Mouse (Mus musculus) MEL (cell line): ENCODE results near the gene Rhof. TPM values are rescaled to one million over a fixed set of nuclear protein-coding genes. Genes with fewer than 3 reads are reported as not detected.
A peak's percentile ranks its signal among the peaks of the same experiment; 100 is the strongest.

Experiments
- DNase-seq: peaks from one replicate; pipeline ENCODE4 v3.0.0; 2011; ENCODE audit warnings: low read depth, low spot score
- H3K27ac ChIP-seq: 2 replicates; pipeline ENCODE4 v1.5.1; 2012; ENCODE audit warnings: low read depth, mild to moderate bottlenecking, control low read depth, low read length, moderate library complexity; ENCODE audit not compliant: control insufficient read depth
- H3K27me3 ChIP-seq, 2 experiments: fragments of 150-350 bp in 1 of 2; sonication (generic) in 1 of 2; 2 replicates each; pipeline ENCODE4 v1.6.1; 2012; ENCODE audit warnings: low read length in 2 of 2, mild to moderate bottlenecking in 2 of 2, improper control_type of control experiment in 1 of 2, moderate library complexity in 1 of 2; ENCODE audit not compliant: insufficient read depth in 2 of 2, control insufficient read depth in 1 of 2
- H3K36me3 ChIP-seq, 2 experiments: 2 replicates each; pipeline ENCODE4 v1.6.1; 2012 to 2014; ENCODE audit warnings: low read length in 2 of 2, improper control_type of control experiment in 1 of 2, inconsistent platforms in 1 of 2, mild to moderate bottlenecking in 1 of 2; ENCODE audit not compliant: insufficient read depth in 2 of 2, control insufficient read depth in 1 of 2
- H3K4me1 ChIP-seq, 2 experiments: fragments of 150-350 bp in 1 of 2; sonication (generic) in 1 of 2; 2 replicates each; pipeline ENCODE4 v1.6.1; 2012; ENCODE audit warnings: low read length in 2 of 2, improper control_type of control experiment in 1 of 2, mild to moderate bottlenecking in 1 of 2; ENCODE audit not compliant: insufficient read depth in 2 of 2, control insufficient read depth in 1 of 2
- H3K4me3 ChIP-seq, 2 experiments: fragments of 150-350 bp in 1 of 2; sonication (generic) in 1 of 2; 2 replicates each; pipeline ENCODE4 v1.5.1; 2012; ENCODE audit warnings: low read depth in 2 of 2, low read length in 2 of 2, mild to moderate bottlenecking in 2 of 2, moderate library complexity in 2 of 2, control low read depth in 1 of 2, improper control_type of control experiment in 1 of 2; ENCODE audit not compliant: control insufficient read depth in 1 of 2, insufficient read depth in 1 of 2
- H3K79me2 ChIP-seq: 2 replicates; pipeline ENCODE4 v1.6.1; 2012; ENCODE audit warnings: mild to moderate bottlenecking, low read length, moderate library complexity; ENCODE audit not compliant: control insufficient read depth, poor library complexity, insufficient read depth
- H3K9ac ChIP-seq: 2 replicates; pipeline ENCODE4 v1.6.1; 2012; ENCODE audit warnings: low read depth, mild to moderate bottlenecking, control low read depth, low read length, moderate library complexity; ENCODE audit not compliant: control insufficient read depth, poor library complexity, severe bottlenecking
- H3K9me3 ChIP-seq: fragments of 150-350 bp; sonication (generic); replicated peaks from 2 replicates; pipeline ENCODE4 v1.6.1; 2012; ENCODE audit warnings: mild to moderate bottlenecking, low read length, improper control_type of control experiment, moderate library complexity; ENCODE audit not compliant: insufficient read depth
- CHD1 ChIP-seq: IDR thresholded peaks from 2 replicates; pipeline ENCODE4 v1.6.1; 2012; ENCODE audit warnings: low read depth, mild to moderate bottlenecking, inconsistent platforms, low read length, improper control_type of control experiment
- CHD2 ChIP-seq: IDR thresholded peaks from 2 replicates; pipeline ENCODE4 v1.6.1; 2011; ENCODE audit warnings: low read length, improper control_type of control experiment
- CTCF ChIP-seq, 3 experiments: IDR thresholded peaks in 2 of 3; conservative IDR thresholded peaks in 1 of 3; 2 replicates each; pipeline ENCODE4 v1.5.1; 2011 to 2012; ENCODE audit warnings: low read length in 3 of 3, low read depth in 2 of 3, mild to moderate bottlenecking in 2 of 3, improper control_type of control experiment in 1 of 3, inconsistent platforms in 1 of 3, mixed read lengths in 1 of 3, moderate library complexity in 1 of 3; ENCODE audit not compliant: control insufficient read depth in 1 of 3, insufficient read depth in 1 of 3, poor library complexity in 1 of 3, severe bottlenecking in 1 of 3
- E2F4 ChIP-seq: IDR thresholded peaks from 2 replicates; pipeline ENCODE4 v1.6.1; 2011; ENCODE audit warnings: low read depth, low read length, improper control_type of control experiment, borderline replicate concordance
- ELF1 ChIP-seq: IDR thresholded peaks from 2 replicates; pipeline ENCODE4 v1.6.1; 2014; ENCODE audit warnings: low read depth, mild to moderate bottlenecking, inconsistent platforms, low read length, improper control_type of control experiment, moderate library complexity
- GABPA ChIP-seq: IDR thresholded peaks from 2 replicates; pipeline ENCODE4 v1.6.1; 2012; ENCODE audit warnings: low read depth, mild to moderate bottlenecking, inconsistent platforms, low read length, improper control_type of control experiment, moderate library complexity
- GATA1 ChIP-seq: IDR thresholded peaks from 2 replicates; pipeline ENCODE4 v1.6.1; 2011; ENCODE audit warnings: low read depth, low read length, improper control_type of control experiment
- HCFC1 ChIP-seq: IDR thresholded peaks from 2 replicates; pipeline ENCODE4 v1.6.1; 2012; ENCODE audit warnings: low read depth, mild to moderate bottlenecking, inconsistent platforms, low read length, improper control_type of control experiment, moderate library complexity
- KAT2A ChIP-seq: conservative IDR thresholded peaks from 2 replicates; pipeline ENCODE4 v1.6.1; 2012; ENCODE audit warnings: low read depth, low read length, improper control_type of control experiment, inconsistent platforms
- MAX ChIP-seq: IDR thresholded peaks from 2 replicates; pipeline ENCODE4 v1.6.1; 2011; ENCODE audit warnings: low read length, improper control_type of control experiment
- MEF2A ChIP-seq: IDR thresholded peaks from 2 replicates; pipeline ENCODE4 v1.6.1; 2014; ENCODE audit warnings: low read depth, mild to moderate bottlenecking, inconsistent platforms, low read length, improper control_type of control experiment; ENCODE audit not compliant: poor library complexity, insufficient replicate concordance, severe bottlenecking; ENCODE audit errors: extremely low read depth
- MXI1 ChIP-seq: IDR thresholded peaks from 2 replicates; pipeline ENCODE4 v1.6.1; 2011; ENCODE audit warnings: mild to moderate bottlenecking, low read depth, low read length, improper control_type of control experiment
- MYC ChIP-seq: IDR thresholded peaks from 2 replicates; pipeline ENCODE4 v1.6.1; 2011; ENCODE audit warnings: low read depth, mild to moderate bottlenecking, low read length, improper control_type of control experiment, moderate library complexity
- POLR2AphosphoS2 ChIP-seq: IDR thresholded peaks from 2 replicates; pipeline ENCODE4 v1.6.1; 2011; ENCODE audit warnings: low read length, improper control_type of control experiment
- POLR2AphosphoS5 ChIP-seq: IDR thresholded peaks from 2 replicates; pipeline ENCODE4 v1.6.1; 2012; ENCODE audit warnings: low read depth, borderline replicate concordance, mild to moderate bottlenecking, inconsistent platforms, low read length, moderate library complexity, mixed read lengths
- RAD21 ChIP-seq: IDR thresholded peaks from 2 replicates; pipeline ENCODE4 v1.6.1; 2011; ENCODE audit warnings: mild to moderate bottlenecking, low read depth, low read length, improper control_type of control experiment
- RCOR1 ChIP-seq: IDR thresholded peaks from 2 replicates; pipeline ENCODE4 v1.6.1; 2012; ENCODE audit warnings: low read depth, mild to moderate bottlenecking, inconsistent platforms, low read length, improper control_type of control experiment
- SIN3A ChIP-seq: IDR thresholded peaks from 2 replicates; pipeline ENCODE4 v1.6.1; 2012; ENCODE audit warnings: low read length, improper control_type of control experiment, inconsistent platforms
- SMC3 ChIP-seq: IDR thresholded peaks from 2 replicates; pipeline ENCODE4 v1.6.1; 2011; ENCODE audit warnings: low read depth, low read length, improper control_type of control experiment
- TAL1 ChIP-seq: IDR thresholded peaks from 2 replicates; pipeline ENCODE4 v1.6.1; 2012; ENCODE audit warnings: mild to moderate bottlenecking, inconsistent platforms, low read length, moderate library complexity, mixed read lengths
- TBP ChIP-seq: IDR thresholded peaks from 2 replicates; pipeline ENCODE4 v1.8.0; 2011; ENCODE audit warnings: low read depth, low read length, improper control_type of control experiment
- TCF12 ChIP-seq: IDR thresholded peaks from 2 replicates; pipeline ENCODE4 v1.6.1; 2014; ENCODE audit warnings: low read depth, mild to moderate bottlenecking, inconsistent platforms, low read length, improper control_type of control experiment, moderate library complexity
- UBTF ChIP-seq: IDR thresholded peaks from 2 replicates; pipeline ENCODE4 v1.6.1; 2012; ENCODE audit warnings: low read depth, mild to moderate bottlenecking, inconsistent platforms, low read length, improper control_type of control experiment, moderate library complexity, borderline replicate concordance; ENCODE audit not compliant: insufficient read depth
- USF1 ChIP-seq: IDR thresholded peaks from 2 replicates; pipeline ENCODE4 v1.6.1; 2014; ENCODE audit warnings: low read depth, mild to moderate bottlenecking, inconsistent platforms, low read length, improper control_type of control experiment, moderate library complexity
- USF2 ChIP-seq, 2 experiments: IDR thresholded peaks; 2 replicates each; pipeline ENCODE4 v1.6.1; 2011 to 2012; ENCODE audit warnings: improper control_type of control experiment in 2 of 2, low read length in 2 of 2, borderline replicate concordance in 1 of 2, inconsistent platforms in 1 of 2, low read depth in 1 of 2, mild to moderate bottlenecking in 1 of 2; ENCODE audit not compliant: insufficient read depth in 1 of 2
- ZC3H11A ChIP-seq: IDR thresholded peaks from 2 replicates; pipeline ENCODE4 v1.6.1; 2012; ENCODE audit warnings: low read depth, mild to moderate bottlenecking, inconsistent platforms, low read length, improper control_type of control experiment
- ZKSCAN1 ChIP-seq: IDR thresholded peaks from 2 replicates; pipeline ENCODE4 v1.6.1; 2012; ENCODE audit warnings: low read depth, mild to moderate bottlenecking, inconsistent platforms, low read length, improper control_type of control experiment, moderate library complexity
- ZMIZ1 ChIP-seq: IDR thresholded peaks from 2 replicates; pipeline ENCODE4 v1.6.1; 2012; ENCODE audit warnings: low read depth, mild to moderate bottlenecking, inconsistent platforms, low read length, improper control_type of control experiment, moderate library complexity
- polyA plus RNA-seq, 2 experiments: library from polyadenylated mRNA; stranded (reverse) in 1 of 2; unstranded in 1 of 2; fragments of >175 nt in 1 of 2; fragments of >200 nt in 1 of 2; gene quantifications; 2 replicates each; pipeline versions ENCODE4 v1.2.1 to v1.2.4; 2012; ENCODE audit warnings: low replicate concordance in 2 of 2, low read depth in 1 of 2; ENCODE audit not compliant: insufficient read length in 2 of 2, insufficient read depth in 1 of 2, missing spikeins in 1 of 2
- total RNA-seq: library from RNA; depleted of rRNA; stranded (reverse); fragments of 300-350 nt; gene quantifications from 2 replicates; pipeline ENCODE4 v1.2.3, GENCODE M21; 2012

Gene Rhof
- total and polyA plus RNA-seq, 3 experiments = 2.5 to 10.4 TPM; not detected in 1

DNA sequence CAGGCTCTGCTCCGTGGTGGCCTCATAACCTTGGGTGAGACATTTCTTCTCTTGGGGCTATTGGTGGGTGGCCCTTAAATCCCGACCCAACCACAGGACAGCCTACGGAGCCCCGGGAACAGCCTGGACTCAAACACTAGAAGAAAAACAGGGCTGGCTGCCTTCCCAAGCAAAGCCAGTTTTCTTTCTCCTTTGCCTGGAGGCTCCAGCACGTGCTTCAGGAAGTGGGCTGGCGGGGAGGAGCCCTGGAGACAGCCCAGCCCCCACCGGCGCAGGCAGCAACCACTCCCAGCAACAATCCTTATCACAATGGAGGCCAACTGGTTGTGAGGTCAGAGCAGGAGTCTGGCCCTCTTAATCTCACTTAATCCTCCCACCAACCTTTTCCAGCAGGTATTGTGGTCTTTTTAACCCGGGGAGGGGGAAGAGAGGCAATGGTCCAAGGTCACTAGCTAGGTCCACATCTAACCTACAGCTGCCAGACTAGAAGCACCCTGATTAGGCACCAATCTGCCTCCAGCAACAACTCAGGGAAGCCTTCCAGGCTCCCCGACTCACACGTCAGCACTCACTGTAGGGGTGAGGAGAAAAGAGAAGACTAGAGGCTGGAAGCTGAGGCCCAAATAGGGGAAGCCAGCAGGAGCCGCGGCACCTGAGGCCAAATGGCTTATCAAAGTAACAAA lies 4.0 kb upstream of the Rhof start (continued):
- TF ChIP-seq SMC3 (no peak), MEF2A (no peak), MYC (peak; percentile 89), GATA1 (peak; percentile 86), CHD2 (peak; percentile 70), POLR2AphosphoS2 (peak; percentile 80), CHD1 (peak; percentile 2; the same call in 1 of the 2 replicates), CTCF (IDR thresholded peaks at IDR 0.05 in 2 of 3, conservative IDR thresholded peaks at IDR 0.05 in 1 of 3; ENCODE audit: control insufficient read depth in 1 of 3, insufficient read depth in 1 of 3, low read depth in 2 of 3, low read length in 3 of 3, poor library complexity in 1 of 3, severe bottlenecking in 1 of 3) (no peak), TBP (peak; percentile 93)
- TF ChIP-seq, all 39 proteins: peak for 23

DNA sequence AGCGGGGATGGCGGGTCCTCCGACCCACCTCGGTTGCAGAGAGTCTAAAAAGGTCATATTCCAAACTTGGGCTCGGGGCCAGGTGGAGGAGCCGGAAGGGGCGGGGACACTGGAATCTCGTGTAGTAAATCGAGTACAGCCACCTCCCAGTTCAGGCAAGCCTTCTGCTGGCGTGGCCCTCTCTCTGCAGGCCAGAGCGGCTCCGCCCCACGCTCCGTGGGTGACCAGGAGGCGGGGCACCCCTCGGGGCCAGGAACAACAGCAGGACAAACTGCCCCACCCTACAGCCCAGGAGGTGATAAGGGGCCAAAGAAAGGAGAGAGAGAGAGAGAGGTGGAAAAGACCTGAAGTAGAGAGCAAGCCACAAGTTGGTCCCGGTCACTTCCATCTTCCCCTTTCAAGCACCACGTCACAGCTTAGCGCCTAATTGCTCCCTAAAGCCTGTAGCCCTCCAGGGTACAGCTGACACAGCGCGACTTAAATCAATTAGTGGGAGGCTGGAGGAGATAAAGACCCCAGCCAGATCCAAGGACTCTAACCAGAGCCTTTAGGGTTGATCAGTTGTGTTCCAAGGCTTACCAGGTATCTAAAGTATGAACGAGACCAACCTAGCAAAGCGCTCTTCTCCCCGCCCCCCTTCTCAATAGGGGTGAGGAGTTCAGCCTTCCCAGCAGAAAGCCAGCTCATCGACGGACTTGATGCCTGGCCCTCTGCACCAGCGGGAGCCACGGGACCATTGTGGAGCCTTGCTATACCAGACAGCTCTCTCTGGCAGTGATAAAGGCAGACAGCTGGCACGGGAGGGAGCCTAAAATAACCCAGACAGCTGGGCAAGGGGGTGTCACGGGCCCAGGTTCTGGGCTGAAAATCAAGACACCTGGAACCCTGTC lies 3.2 kb upstream of the Rhof start:
- Histone ChIP-seq H3K4me3 (peak overlapping the region; percentile 37 to 48), H3K27me3 (no peaks in the 10 kb centered on the region), H3K36me3 (peaks cover 0 to 29% of the 10 kb centered on the region in 2 experiments; a peak in 2 of 4 replicates), H3K27ac (peak overlapping the region; percentile 100), H3K4me1 (peaks cover 4 to 34% of the 10 kb centered on the region in 2 experiments; a peak in 3 of 4 replicates), H3K9ac (peak overlapping the region; percentile 87), H3K79me2 (peaks cover 37% of the 10 kb centered on the region), H3K9me3 (no peaks in the 10 kb centered on the region)
- peak; percentile 92 for DNase-seq
- no peak for TF ChIP-seq ZC3H11A
- 0 out of 2 replicates have a peak, but pooled peaks have one; percentile 15 for TF ChIP-seq HCFC1
- TF ChIP-seq GABPA = no peak
- peak; percentile 55; the same call in 1 of the 2 replicates for TF ChIP-seq GATA1
- peak; percentile 61 for TF ChIP-seq TCF12
- TF ChIP-seq ZMIZ1 = no peak; the same call in 1 of the 2 replicates
- no peak for TF ChIP-seq MAX
- TF ChIP-seq TBP = peak; percentile 82
- TF ChIP-seq SMC3 = no peak; the same call in 1 of the 2 replicates
- no peak for TF ChIP-seq E2F4
- peak; percentile 29; the same call in 1 of the 2 replicates for TF ChIP-seq MEF2A
- TF ChIP-seq UBTF = no peak
- TF ChIP-seq USF2 (IDR thresholded peaks at IDR 0.05; ENCODE audit: borderline replicate concordance in 1 of 2, insufficient read depth in 1 of 2, low read depth in 1 of 2, low read length in 2 of 2) = no peak
- TF ChIP-seq RCOR1 = no peak
- no peak for TF ChIP-seq TAL1
- no peak for TF ChIP-seq CTCF (IDR thresholded peaks at IDR 0.05 in 2 of 3, conservative IDR thresholded peaks at IDR 0.05 in 1 of 3; ENCODE audit: control insufficient read depth in 1 of 3, insufficient read depth in 1 of 3, low read depth in 2 of 3, low read length in 3 of 3, poor library complexity in 1 of 3, severe bottlenecking in 1 of 3)
- TF ChIP-seq CHD2 = no peak
- TF ChIP-seq ZKSCAN1 = no peak
- no peak for TF ChIP-seq USF1
- TF ChIP-seq KAT2A = no peak; the same call in 1 of the 2 replicates
- TF ChIP-seq POLR2AphosphoS2 = peak; percentile 54; the same call in 1 of the 2 replicates
- 0 out of 2 replicates have a peak, but pooled peaks have one; percentile 52 for TF ChIP-seq SIN3A
- no peak for TF ChIP-seq MYC
- TF ChIP-seq POLR2AphosphoS5 = no peak
- TF ChIP-seq ELF1 = no peak
- TF ChIP-seq MXI1 = no peak; the same call in 1 of the 2 replicates
- TF ChIP-seq RAD21 = no peak
